In genomic region chr3:32149851-32150570, GRCm38 (mm10) we compare ENCODE assay signal across 25 mouse cellular contexts.
DNase-seq lines count a peak whose midpoint lies in the region; ATAC-seq and TF ChIP-seq lines count a peak whose summit lies in the region.
"Had no signal": no experiment of that assay in that cellular context is flagged by ENCODE, and none has a peak within 500 bp of the region (broad histone marks: within the 10 kb centered on the region; RNA-seq: fewer than 3 reads in every experiment).

No protein-coding gene starts in this region.

- no peak overlapping the region for H3K9ac ChIP-seq in midbrain, embryonic 11.5 days (ENCODE audit: low read length)
- H3K9ac ChIP-seq in midbrain, embryonic 15.5 days, result no peak overlapping the region
- H3K9ac ChIP-seq in forebrain, postnatal 0 days, result no peak overlapping the region
- H3K9ac ChIP-seq: kidney, embryonic 15.5 days; limb, embryonic 13.5 days; liver, embryonic 13.5 days; lung, embryonic 14.5 days had no signal

- WGBS in midbrain, embryonic 11.5 days, result 79% methylated on average over 14 of the region's 14 CpGs
- 63% methylated on average over 14 of the region's 14 CpGs for WGBS in midbrain, embryonic 15.5 days
- WGBS in forebrain, postnatal 0 days, result 46% methylated on average over 14 of the region's 14 CpGs
- 27% methylated on average over 14 of the region's 14 CpGs for WGBS in olfactory bulb, adult 2 months

- DNase-seq in adrenal gland, adult 8-10 months, result peak; percentile 3
- no peak for DNase-seq in adrenal gland, adult 2 months
- peak; percentile 72 for DNase-seq in midbrain, embryonic 11.5 days (ENCODE audit: low spot score, missing footprints)
- no peak for DNase-seq in forebrain, postnatal 0 days
- DNase-seq in layer of hippocampus, adult 2 months (ENCODE audit: low spot score in 2 of 2), result no peak
- DNase-seq in embryo, embryonic 10 days (ENCODE audit: low spot score), result no peak
- DNase-seq: adrenal gland, postnatal 36 days; cerebellum, adult 2 months; cerebellum, postnatal 36 days; gastrocnemius, postnatal 10 days; heart, adult 18-20 months; heart, postnatal 4 days; layer of hippocampus, postnatal 36 days; liver, embryonic 13.5 days; lung, embryonic 14.5 days; lung, postnatal 36 days; thymus, adult 18-20 months had no signal

- H3K4me2 ChIP-seq in midbrain, embryonic 11.5 days, result no peak overlapping the region
- H3K4me2 ChIP-seq in midbrain, embryonic 15.5 days, result no peak overlapping the region
- no peak overlapping the region for H3K4me2 ChIP-seq in forebrain, postnatal 0 days (ENCODE audit: low read depth)
- H3K4me2 ChIP-seq: kidney, embryonic 15.5 days; limb, embryonic 13.5 days; liver, embryonic 13.5 days; lung, embryonic 14.5 days had no signal

- TF ChIP-seq POLR2A in olfactory bulb, adult 2 months (IDR thresholded peaks at IDR 0.05; ENCODE audit: insufficient read depth, low read depth, low read length), result no peak

- no peaks in the 10 kb centered on the region for H3K9me3 ChIP-seq in midbrain, embryonic 11.5 days (ENCODE audit: control insufficient read depth, low read length)
- H3K9me3 ChIP-seq in midbrain, embryonic 15.5 days, result no peaks in the 10 kb centered on the region
- H3K9me3 ChIP-seq in forebrain, postnatal 0 days (ENCODE audit: low read length), result no peaks in the 10 kb centered on the region
- H3K9me3 ChIP-seq: kidney, embryonic 15.5 days; limb, embryonic 13.5 days; liver, embryonic 13.5 days had no signal

- no peak for ATAC-seq in midbrain, embryonic 11.5 days (ENCODE audit: low FRiP score)
- no peak; the same call in 1 of the 2 replicates for ATAC-seq in midbrain, embryonic 15.5 days (replicated peaks)
- ATAC-seq in forebrain, postnatal 0 days, result peak; percentile 38; the same call in 1 of the 2 replicates
- ATAC-seq: CD4-positive, CD25-positive, alpha-beta regulatory T cell, adult 4 months; intestine, embryonic 16.5 days; Patski had no signal

- TF ChIP-seq CTCF in forebrain, postnatal 0 days (IDR thresholded peaks at IDR 0.05; ENCODE audit: low read depth), result no peak
- no peak for TF ChIP-seq CTCF in olfactory bulb, adult 2 months (IDR thresholded peaks at IDR 0.05; ENCODE audit: insufficient read depth, low read depth, low read length)
- TF ChIP-seq CTCF in layer of hippocampus, adult 2 months (conservative IDR thresholded peaks at IDR 0.05), result no peak

- H3K4me3 ChIP-seq in midbrain, embryonic 11.5 days (ENCODE audit: low read depth, low read length), result no peak overlapping the region
- no peak overlapping the region for H3K4me3 ChIP-seq in midbrain, embryonic 15.5 days
- H3K4me3 ChIP-seq in forebrain, postnatal 0 days (ENCODE audit: low read depth, low read length), result no peak overlapping the region
- H3K4me3 ChIP-seq in olfactory bulb, adult 2 months (ENCODE audit: insufficient read depth, low read depth, low read length), result no peak overlapping the region
- H3K4me3 ChIP-seq in layer of hippocampus, adult 2 months, result no peak overlapping the region
- H3K4me3 ChIP-seq: kidney, embryonic 15.5 days; limb, embryonic 13.5 days; liver, embryonic 13.5 days; myocyte had no signal

- no peaks in the 10 kb centered on the region for H3K36me3 ChIP-seq in midbrain, embryonic 11.5 days (ENCODE audit: control insufficient read depth, insufficient read depth, low read length)
- no peaks in the 10 kb centered on the region for H3K36me3 ChIP-seq in midbrain, embryonic 15.5 days (replicated peaks)
- H3K36me3 ChIP-seq in forebrain, postnatal 0 days (ENCODE audit: insufficient read depth), result no peaks in the 10 kb centered on the region
- H3K36me3 ChIP-seq: kidney, embryonic 15.5 days; limb, embryonic 13.5 days; liver, embryonic 13.5 days had no signal

- no peaks in the 10 kb centered on the region for H3K27me3 ChIP-seq in midbrain, embryonic 11.5 days (ENCODE audit: control insufficient read depth, insufficient read depth, low read length)
- no peaks in the 10 kb centered on the region for H3K27me3 ChIP-seq in midbrain, embryonic 15.5 days (replicated peaks)
- no peaks in the 10 kb centered on the region for H3K27me3 ChIP-seq in forebrain, postnatal 0 days (ENCODE audit: insufficient read depth, low read length)
- H3K27me3 ChIP-seq: kidney, embryonic 15.5 days; limb, embryonic 13.5 days; liver, embryonic 13.5 days had no signal

- no peaks in the 10 kb centered on the region for H3K4me1 ChIP-seq in midbrain, embryonic 11.5 days (ENCODE audit: control insufficient read depth, insufficient read depth, low read length)
- no peaks in the 10 kb centered on the region for H3K4me1 ChIP-seq in midbrain, embryonic 15.5 days
- no peaks in the 10 kb centered on the region for H3K4me1 ChIP-seq in forebrain, postnatal 0 days (ENCODE audit: insufficient read depth)
- peaks cover 12% of the 10 kb centered on the region for H3K4me1 ChIP-seq in olfactory bulb, adult 2 months (ENCODE audit: control insufficient read depth, insufficient read depth, low read length)
- H3K4me1 ChIP-seq: kidney, embryonic 15.5 days; limb, embryonic 13.5 days; liver, embryonic 13.5 days had no signal

- no peak overlapping the region for H3K27ac ChIP-seq in midbrain, embryonic 11.5 days (ENCODE audit: low read depth, low read length)
- H3K27ac ChIP-seq in midbrain, embryonic 15.5 days, result no peak overlapping the region
- H3K27ac ChIP-seq in forebrain, postnatal 0 days (ENCODE audit: low read depth, low read length), result no peak overlapping the region
- H3K27ac ChIP-seq in olfactory bulb, adult 2 months (ENCODE audit: insufficient read depth, low read depth, low read length), result peak overlapping the region; percentile 9
- no peak overlapping the region for H3K27ac ChIP-seq in layer of hippocampus, adult 2 months
- H3K27ac ChIP-seq: kidney, embryonic 15.5 days; limb, embryonic 13.5 days; liver, embryonic 13.5 days had no signal

Comparison
In these comparisons a context has a peak if more than half of its experiments do, and no peak if none do; other contexts are left out.
1. DNase-seq: peak in adrenal gland, adult 8-10 months (single experiment) and midbrain, embryonic 11.5 days (single experiment); none in adrenal gland, adult 2 months (single experiment), forebrain, postnatal 0 days (single experiment), layer of hippocampus, adult 2 months (0 of 2) and embryo, embryonic 10 days (single experiment).